Comparison of ENCODE assay signal across 16 mouse cellular contexts in genomic region chr19:29037541-29037940, GRCm38 (mm10). TPM values are rescaled to one million over a fixed set of nuclear protein-coding genes. Genes with fewer than 3 reads are reported as not detected.
DNase-seq lines count a peak whose midpoint lies in the region; ATAC-seq and TF ChIP-seq lines count a peak whose summit lies in the region.
"Had no signal": no experiment of that assay in that cellular context is flagged by ENCODE, and none has a peak within 500 bp of the region (broad histone marks: within the 10 kb centered on the region; RNA-seq: fewer than 3 reads in every experiment).

No protein-coding gene starts in this region.

- TF ChIP-seq POLR2A in kidney, adult 2 months (IDR thresholded peaks at IDR 0.05; ENCODE audit: low read depth, low read length), result no peak

- peaks cover 5% of the 10 kb centered on the region; the same call in 1 of the 2 replicates for H3K4me1 ChIP-seq in kidney, adult 2 months (ENCODE audit: control insufficient read depth, insufficient read depth, low read length)
- H3K4me1 ChIP-seq in embryonic facial prominence, embryonic 15.5 days, result no peaks in the 10 kb centered on the region
- H3K4me1 ChIP-seq: forebrain, embryonic 13.5 days; hindbrain, embryonic 15.5 days had no signal

- no peak overlapping the region for H3K4me2 ChIP-seq in embryonic facial prominence, embryonic 15.5 days (replicated peaks)
- H3K4me2 ChIP-seq: forebrain, embryonic 13.5 days; hindbrain, embryonic 15.5 days had no signal

- 0 out of 2 replicates have a peak, but pooled peaks cover 2% of the 10 kb centered on the region for H3K36me3 ChIP-seq in kidney, adult 2 months (ENCODE audit: control insufficient read depth, insufficient read depth, low read length)
- H3K36me3 ChIP-seq in embryonic facial prominence, embryonic 15.5 days, result peaks cover 34% of the 10 kb centered on the region

- H3K4me3 ChIP-seq in gastrocnemius, adult 2 months, result no peak overlapping the region
- no peak overlapping the region for H3K4me3 ChIP-seq in kidney, adult 2 months (ENCODE audit: insufficient read depth, low read depth, low read length)
- H3K4me3 ChIP-seq in embryonic facial prominence, embryonic 15.5 days (replicated peaks), result no peak overlapping the region
- H3K4me3 ChIP-seq: forebrain, embryonic 13.5 days; heart, embryonic 10.5 days; hindbrain, embryonic 15.5 days had no signal

- no peak for TF ChIP-seq CTCF in gastrocnemius, adult 2 months (IDR thresholded peaks at IDR 0.05)
- no peak for TF ChIP-seq CTCF in kidney, adult 2 months (conservative IDR thresholded peaks at IDR 0.05; ENCODE audit: insufficient read depth, insufficient read length, low read depth, low read length)

- intact Hi-C loops in gastrocnemius, adult 2 months (cut with DNase I), result no loop called here
- intact Hi-C loops in gastrocnemius, postnatal 36 days (cut with DNase I), result no loop called here

- H3K27me3 ChIP-seq in kidney, adult 2 months (replicated peaks; ENCODE audit: control insufficient read depth, insufficient read depth, low read length), result no peaks in the 10 kb centered on the region
- H3K27me3 ChIP-seq in embryonic facial prominence, embryonic 15.5 days, result no peaks in the 10 kb centered on the region
- H3K27me3 ChIP-seq: forebrain, embryonic 13.5 days; hindbrain, embryonic 15.5 days had no signal

- H3K27ac ChIP-seq in gastrocnemius, adult 2 months, result peak overlapping the region; percentile 38; the same call in 1 of the 2 replicates
- H3K27ac ChIP-seq in kidney, adult 2 months (ENCODE audit: insufficient read depth, low read depth, low read length), result no peak overlapping the region; the same call in 1 of the 2 replicates
- 0 out of 2 replicates have a peak overlapping the region, but pooled peaks have one; percentile 23 for H3K27ac ChIP-seq in embryonic facial prominence, embryonic 15.5 days (replicated peaks)
- H3K27ac ChIP-seq: forebrain, embryonic 13.5 days; heart, embryonic 10.5 days; hindbrain, embryonic 15.5 days had no signal

- WGBS in kidney, adult 2 months, result 53% methylated on average over 10 of the region's 10 CpGs
- WGBS in embryonic facial prominence, embryonic 15.5 days, result 82% methylated on average over 10 of the region's 10 CpGs

- DNase-seq in gastrocnemius, adult 2 months, result no peak
- no peak for DNase-seq in gastrocnemius, postnatal 36 days
- peak; percentile 51 for DNase-seq in kidney, adult 2 months
- DNase-seq in kidney, adult 11 months, result no peak
- DNase-seq in adipocyte (ENCODE audit: low spot score), result peak; percentile 49
- DNase-seq in cerebellum, adult 18-20 months, result no peak
- DNase-seq: cerebellum, adult 2 months; cerebellum, postnatal 10 days; forebrain, postnatal 0 days; gastrocnemius, postnatal 25 days; heart, adult 11 months; heart, postnatal 36 days had no signal

- no peak for ATAC-seq in embryonic facial prominence, embryonic 15.5 days (ENCODE audit: insufficient number of reproducible peaks, low FRiP score, low TSS enrichment, low read depth)
- ATAC-seq: forebrain, embryonic 13.5 days; forebrain, postnatal 0 days had no signal

- no peaks in the 10 kb centered on the region for H3K9me3 ChIP-seq in embryonic facial prominence, embryonic 15.5 days (replicated peaks)
- H3K9me3 ChIP-seq: forebrain, embryonic 13.5 days; heart, embryonic 10.5 days; hindbrain, embryonic 15.5 days had no signal

- H3K9ac ChIP-seq in embryonic facial prominence, embryonic 15.5 days, result no peak overlapping the region
- H3K9ac ChIP-seq: forebrain, embryonic 13.5 days; forebrain, postnatal 0 days; hindbrain, embryonic 15.5 days had no signal

RNA-seq across cellular contexts. Expression of gene Ak3, which starts 10.2 kb away (rescaled TPM):
- 10 to 100 TPM; 38.1 to 54.4 TPM for total RNA-seq in gastrocnemius, adult 2 months (2021)
- total RNA-seq in gastrocnemius, postnatal 36 days (2021), result 10 to 100 TPM; 47.4 to 49.0 TPM
- polyA plus RNA-seq in kidney, adult 2 months (2012; rRNA removed), result 155 and 160 TPM in 2 replicates
- 85.3 and 88.0 TPM in 2 replicates for polyA plus RNA-seq in embryonic facial prominence, embryonic 15.5 days (2015; fragmentation: Nextera tagmentation; extraction: Ambion mirVana)

RNA-seq across cellular contexts. Expression of gene Cdc37l1, which starts 47.4 kb away (rescaled TPM):
- total RNA-seq in gastrocnemius, adult 2 months (2021), result 10 to 100 TPM; 44.8 to 55.5 TPM
- 10 to 100 TPM; 40.5 to 40.6 TPM for total RNA-seq in gastrocnemius, postnatal 36 days (2021)
- polyA plus RNA-seq in kidney, adult 2 months (2012; rRNA removed), result 13.5 and 15.6 TPM in 2 replicates
- 37.1 and 38.6 TPM in 2 replicates for polyA plus RNA-seq in embryonic facial prominence, embryonic 15.5 days (2015; fragmentation: Nextera tagmentation; extraction: Ambion mirVana)

Comparison
In these comparisons a context has a peak if more than half of its experiments do, and no peak if none do; other contexts are left out.
1. DNase-seq: peak in kidney, adult 2 months (single experiment) and adipocyte (single experiment); none in gastrocnemius, adult 2 months (single experiment), gastrocnemius, postnatal 36 days (0 of 2), kidney, adult 11 months (single experiment) and cerebellum, adult 18-20 months (0 of 2).